Mouse (Mus musculus): ENCODE results near the gene Hp1bp3.

The Hp1bp3 gene

DNA sequence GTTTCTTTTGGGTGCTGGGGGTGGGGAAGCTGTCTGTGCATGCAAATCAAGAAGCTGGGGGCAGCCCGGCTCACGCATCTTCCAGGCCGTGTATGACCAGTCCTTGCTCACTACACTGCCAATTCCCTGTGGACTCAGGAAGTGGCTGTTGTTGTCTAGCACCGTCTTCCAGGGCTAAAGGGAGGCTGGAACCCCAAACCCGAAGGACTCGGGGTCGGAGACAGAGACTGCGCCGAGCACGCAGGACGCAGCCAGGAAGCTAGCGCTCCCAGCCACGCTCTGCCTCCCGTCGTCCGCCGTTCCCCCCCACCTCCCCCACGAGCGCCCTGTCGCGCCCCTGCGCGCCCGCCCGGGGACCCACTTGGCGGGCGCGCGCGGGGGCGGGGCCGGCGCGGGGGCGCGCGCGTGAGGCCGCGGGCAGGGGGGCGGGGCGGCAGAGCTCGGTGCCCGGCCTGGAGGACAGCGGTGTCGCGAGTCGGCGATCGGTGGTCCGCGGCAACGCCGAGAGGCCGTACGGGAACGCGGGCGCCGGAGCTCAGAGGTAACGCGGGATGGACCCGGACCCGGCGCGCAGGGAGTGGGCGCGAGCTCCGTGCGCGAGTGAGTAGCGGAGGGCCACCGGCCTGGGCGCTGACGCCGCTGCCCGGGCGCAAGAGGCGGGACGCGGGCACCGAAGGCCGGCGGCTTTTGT lies at the start of gene Hp1bp3:
Hp1bp3 (plus strand) TSS at position 97 of the 691 bp plus-strand sequence.
- peak; percentile 72 to 75 for DNase-seq

DNA sequence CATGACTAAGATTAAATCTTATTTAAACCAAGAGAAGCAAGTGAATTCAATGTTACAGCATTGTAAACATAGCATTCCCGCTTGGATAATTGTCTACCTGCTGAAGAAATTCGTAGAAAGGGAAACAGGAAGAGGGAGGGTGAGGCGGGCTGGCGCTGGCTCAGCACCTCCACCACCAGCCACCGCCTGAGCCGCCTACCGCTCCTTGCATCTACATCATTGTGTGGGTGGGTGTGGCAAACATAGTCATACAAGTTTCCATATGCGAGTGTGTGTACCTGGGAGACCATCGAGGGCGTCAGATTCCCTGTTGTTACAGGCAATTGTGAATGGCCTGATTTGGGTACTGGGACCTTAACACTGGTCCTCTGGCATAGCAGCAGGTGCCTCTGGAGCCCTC lies 49.6 kb upstream of the Hp1bp3 start:
- DNase-seq, result no peak

DNA sequence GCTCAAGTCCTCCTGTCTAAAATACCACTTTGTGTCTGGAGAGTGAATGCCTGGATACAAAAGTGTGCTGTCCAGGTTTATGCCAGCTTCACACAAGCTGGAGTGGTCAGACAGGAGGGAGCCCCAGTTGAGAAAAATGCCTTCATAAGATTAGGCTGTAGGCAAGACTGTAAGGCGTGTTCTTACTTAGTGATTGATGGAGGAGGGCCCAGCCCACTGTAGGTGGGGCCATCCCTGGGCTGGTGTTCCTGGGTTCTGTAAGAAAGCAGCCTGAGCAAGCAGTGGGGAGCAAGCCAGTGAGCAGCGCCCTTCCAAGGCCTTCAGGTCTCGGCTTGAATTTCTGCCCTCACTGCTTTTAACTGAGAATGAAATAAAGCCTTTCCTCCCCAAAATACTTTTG lies 47.9 kb upstream of the Hp1bp3 start:
- no peak for DNase-seq

GRCm38 (mm10) chr4:138169420-138169819 lies 46.7 kb upstream of the Hp1bp3 start:
- DNase-seq, result no peak

GRCm38 (mm10) chr4:138172686-138173085 lies 43.4 kb upstream of the Hp1bp3 start:
- DNase-seq, result no peak

DNA sequence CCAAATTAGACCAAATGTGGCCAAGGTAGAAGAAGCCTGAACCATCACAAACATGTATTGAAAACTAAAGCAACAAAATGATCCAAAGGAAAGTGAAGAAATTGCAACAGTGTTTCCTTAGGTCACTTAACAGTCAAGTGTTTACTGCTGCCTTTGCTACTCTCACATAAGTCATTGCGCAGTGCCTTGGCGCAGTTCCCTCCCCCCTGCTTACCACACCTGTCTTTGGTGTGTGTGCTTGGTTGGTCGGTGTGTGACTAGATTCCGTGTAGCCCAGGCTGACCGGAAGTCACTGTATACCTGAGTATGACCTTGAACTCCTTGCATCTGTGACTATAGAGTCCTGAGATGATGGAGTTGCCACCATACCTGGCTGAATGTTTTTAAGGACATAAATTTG lies 36.7 kb upstream of the Hp1bp3 start:
- peak; percentile 53 to 66 for DNase-seq

DNA sequence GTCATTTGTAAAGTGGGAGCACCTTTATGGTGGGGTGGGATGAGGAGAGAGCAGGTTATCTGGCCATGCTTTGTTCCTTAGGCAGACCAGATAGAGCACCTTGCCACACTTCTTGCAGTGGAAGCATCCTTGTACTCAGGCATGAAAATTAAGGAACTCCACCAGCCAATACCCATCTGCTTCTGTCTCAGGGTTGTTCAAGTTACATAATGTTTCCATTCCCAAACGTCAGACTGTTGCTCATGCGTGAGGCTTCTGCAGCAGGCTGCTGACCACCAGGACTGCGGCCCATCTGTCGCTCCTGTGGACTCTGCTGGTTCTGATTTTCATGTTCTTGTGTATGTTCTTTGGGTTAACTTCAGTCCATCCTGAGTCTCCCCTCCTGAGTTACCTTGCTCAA lies 35.4 kb upstream of the Hp1bp3 start:
- no peak for DNase-seq

- no peak for DNase-seq
These were observed 32.0 kb upstream of the Hp1bp3 start for GRCm38 (mm10) chr4:138184056-138184455.

GRCm38 (mm10) chr4:138184573-138184981 lies 31.5 kb upstream of the Hp1bp3 start:
- peak in 1 of 2 experiments; percentile 7 for DNase-seq

- DNase-seq, result no peak
These were observed 30.1 kb upstream of the Hp1bp3 start for GRCm38 (mm10) chr4:138185961-138186360.

- no peak for DNase-seq
These were observed 28.1 kb upstream of the Hp1bp3 start for GRCm38 (mm10) chr4:138187995-138188394.

GRCm38 (mm10) chr4:138192561-138192960 lies 23.5 kb upstream of the Hp1bp3 start:
- no peak for DNase-seq

GRCm38 (mm10) chr4:138200769-138201168 lies 15.3 kb upstream of the Hp1bp3 start:
- no peak for DNase-seq

DNA sequence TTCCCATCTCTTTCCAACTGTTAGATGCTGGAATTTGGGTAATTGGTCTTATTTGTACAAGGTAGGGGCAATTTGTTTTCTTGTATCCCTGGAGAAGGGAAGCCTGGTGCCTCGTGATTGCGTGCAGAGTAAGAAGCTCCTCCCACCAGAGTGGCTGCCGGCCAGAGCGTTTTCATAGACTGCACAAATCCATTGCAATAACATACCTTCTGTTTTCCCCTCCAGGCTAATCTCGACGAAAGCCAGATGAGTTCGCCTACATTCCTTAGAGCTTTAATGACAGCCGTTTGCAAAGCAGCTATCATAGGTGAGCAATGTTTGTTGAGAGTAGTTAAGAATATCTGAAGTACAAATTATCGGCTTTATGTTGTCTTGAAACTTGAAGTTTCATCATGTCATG lies 14.4 kb upstream of the Hp1bp3 start:
- DNase-seq, result no peak

GRCm38 (mm10) chr4:138210116-138210515 lies 6.0 kb upstream of the Hp1bp3 start:
- no peak for DNase-seq

- peak; percentile 27 to 63 for DNase-seq
These were observed 2.2 kb upstream of the Hp1bp3 start for GRCm38 (mm10) chr4:138213861-138214260.

DNA sequence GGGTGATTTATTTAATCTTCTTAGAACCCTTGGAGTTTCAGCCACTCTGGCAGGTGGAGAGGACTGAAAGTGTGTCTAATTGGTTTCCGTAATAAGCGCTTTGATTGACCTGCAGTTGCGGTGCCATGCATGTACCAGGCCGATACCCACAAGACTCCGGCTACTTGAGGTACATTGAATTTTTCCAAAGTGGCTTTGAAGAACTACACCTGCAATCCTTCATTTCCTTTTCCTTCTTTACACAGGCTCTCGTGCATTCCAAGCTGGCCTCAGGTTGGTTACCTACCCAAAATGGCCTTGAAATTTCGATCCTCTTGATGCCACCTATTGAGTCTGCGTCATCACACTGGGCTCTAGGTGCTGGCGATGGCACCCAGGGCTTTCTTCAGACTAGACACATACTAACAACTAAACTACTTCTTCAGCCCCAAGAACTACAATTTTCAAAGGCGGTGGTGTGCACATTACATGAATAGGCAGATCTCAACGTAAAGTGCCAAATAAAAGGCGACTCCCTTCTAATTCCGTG lies 361 bp upstream of the Hp1bp3 start:
- DNase-seq, result peak; percentile 36 to 52

DNA sequence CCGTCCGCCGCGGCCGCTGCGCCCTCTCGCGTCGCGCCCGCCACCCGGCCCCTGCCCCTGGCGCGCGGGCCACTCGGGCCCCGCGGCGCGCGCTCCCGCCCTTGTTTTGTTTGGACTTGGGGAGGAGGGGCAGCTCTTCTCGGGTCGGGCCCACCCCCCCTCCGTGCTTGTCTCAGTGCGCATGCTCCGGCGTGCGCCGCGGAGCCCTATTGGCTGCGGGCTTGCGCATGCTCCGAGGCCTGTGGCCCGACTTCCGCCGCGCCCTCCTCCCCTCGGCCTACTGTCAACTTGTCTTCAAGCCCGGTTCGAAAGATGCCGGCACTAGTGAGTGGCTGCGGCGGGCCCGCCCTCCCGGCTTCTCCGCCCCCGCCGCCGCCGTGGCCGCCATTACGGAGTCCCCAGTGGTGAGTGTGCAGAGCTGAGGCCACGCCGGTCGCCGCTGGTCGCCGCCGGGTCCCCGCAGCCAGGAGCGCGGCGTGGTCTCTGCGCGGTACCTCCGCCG lies 846 bp downstream of the Hp1bp3 start:
- DNase-seq, result peak; percentile 98

DNA sequence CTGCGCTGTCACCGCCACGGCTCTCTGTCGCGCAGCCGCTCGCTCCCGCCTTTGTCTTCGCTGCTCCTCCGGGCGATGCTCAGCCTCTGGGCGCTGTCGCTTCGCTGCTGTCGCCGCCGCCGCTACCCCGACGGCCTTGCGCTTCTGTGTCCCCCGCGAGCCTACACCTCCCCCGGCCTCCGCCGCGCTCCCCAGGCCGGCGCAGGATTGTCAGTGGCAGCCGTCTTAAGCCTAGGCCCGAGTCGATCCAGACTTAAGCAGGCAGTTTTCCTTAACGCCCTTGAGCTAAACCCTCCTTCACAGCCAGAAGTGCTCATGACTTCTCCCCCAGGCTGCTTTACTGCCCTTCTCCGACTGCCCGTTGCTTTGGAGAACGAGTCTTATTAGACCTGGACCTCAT lies 1.3 kb downstream of the Hp1bp3 start:
- peak in 1 of 2 experiments; percentile 20 for DNase-seq

DNA sequence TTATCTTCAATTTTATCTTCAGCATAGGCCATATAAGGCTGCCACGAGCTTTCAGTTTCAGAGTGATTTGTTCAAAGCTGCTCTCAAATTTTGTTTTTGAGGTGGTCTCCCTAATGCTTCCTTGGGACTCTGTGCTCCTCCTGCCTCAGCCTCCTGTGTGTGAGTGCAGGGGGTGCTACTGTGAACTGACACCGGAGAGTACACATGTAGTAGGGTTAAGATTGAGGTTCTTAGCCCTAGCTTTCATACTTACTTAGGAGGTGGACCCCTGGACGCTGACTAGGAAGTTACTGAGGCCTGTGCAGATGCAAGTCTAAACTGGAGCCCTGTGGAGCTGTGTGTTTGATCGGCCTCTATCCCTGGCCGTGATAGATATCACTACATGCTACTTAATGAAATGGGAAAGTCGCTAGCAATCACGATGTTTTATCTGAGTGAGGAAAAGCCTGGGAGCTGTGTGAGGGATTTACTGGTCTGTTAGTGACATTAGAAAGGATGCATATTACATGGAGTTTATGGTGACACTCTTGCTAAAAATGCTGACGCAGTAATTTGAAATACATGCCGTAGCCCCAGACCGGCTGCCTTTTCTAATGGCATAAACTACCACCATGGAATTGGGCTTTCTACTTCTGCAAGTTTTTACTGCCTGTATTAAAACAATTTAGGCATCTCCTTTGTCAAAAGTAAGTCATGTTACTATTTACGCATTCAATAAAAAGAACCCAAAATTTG lies 2.0 kb downstream of the Hp1bp3 start:
- DNase-seq, result no peak

DNA sequence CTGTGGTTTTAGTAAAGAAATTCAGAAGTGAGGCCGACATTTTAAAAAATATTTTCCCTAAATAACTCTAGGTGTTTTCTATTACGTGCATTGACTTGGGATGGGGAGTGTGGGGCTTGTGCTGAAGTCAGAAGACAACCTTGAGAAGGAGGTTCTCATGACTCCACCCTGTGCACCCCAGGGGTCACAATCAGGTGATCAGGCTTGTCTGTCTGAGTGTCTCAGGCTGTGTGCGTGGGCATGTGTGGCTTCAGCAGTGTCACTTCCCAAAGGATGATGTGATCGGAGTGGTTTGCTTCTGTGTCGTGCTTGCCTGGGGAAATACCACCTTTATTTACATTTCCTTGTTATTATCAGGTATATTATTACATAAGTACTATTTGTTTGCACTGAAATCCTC lies 3.2 kb downstream of the Hp1bp3 start:
- no peak for DNase-seq

DNA sequence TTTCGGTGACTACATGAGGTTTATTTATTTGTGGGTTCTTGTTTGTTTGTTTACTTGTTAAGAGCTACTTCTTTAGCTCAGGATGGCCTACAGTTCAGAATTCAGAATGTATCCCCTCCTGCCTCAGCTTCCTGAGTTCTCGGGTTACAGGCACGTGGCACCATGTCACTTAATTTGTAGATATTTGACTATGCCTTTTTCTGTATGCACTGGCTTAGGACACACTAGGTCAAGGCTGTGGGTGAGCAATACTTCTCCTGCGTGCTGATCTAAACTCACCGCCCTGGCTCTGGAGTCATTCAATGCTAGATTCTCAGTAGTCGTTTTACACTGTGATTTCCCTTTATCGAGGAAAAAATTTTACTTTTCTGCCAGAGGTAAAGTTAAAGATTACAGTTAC lies 4.7 kb downstream of the Hp1bp3 start:
- no peak for DNase-seq

DNA sequence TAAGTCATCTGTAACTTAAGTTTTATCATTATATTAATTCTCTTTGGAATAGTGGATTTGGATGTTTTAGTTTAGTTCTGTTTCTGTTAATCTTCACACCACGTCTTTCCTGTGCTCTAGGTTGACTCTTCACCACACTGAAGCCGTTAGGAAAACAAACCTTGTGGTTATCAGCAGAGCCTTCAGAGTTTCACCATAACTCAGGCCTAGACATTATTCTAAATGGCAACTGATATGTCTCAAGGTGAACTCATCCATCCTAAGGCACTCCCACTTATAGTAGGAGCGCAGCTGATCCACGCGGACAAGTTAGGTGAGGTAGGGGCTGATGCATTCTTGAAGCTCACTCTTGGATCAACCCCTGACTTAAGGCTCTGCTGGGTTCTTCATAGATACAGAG lies 5.3 kb downstream of the Hp1bp3 start:
- DNase-seq, result no peak

- no peak for DNase-seq
These were observed 6.3 kb downstream of the Hp1bp3 start for GRCm38 (mm10) chr4:138222396-138222795.
